Mouse (Mus musculus): ENCODE results near the gene Gstt2.

- TF ChIP-seq POLR2A (IDR thresholded peaks at IDR 0.05; ENCODE audit: borderline replicate concordance, insufficient read depth, low read length) (no peak), CTCF (IDR thresholded peaks at IDR 0.05; ENCODE audit: borderline replicate concordance, insufficient read depth, low read depth, low read length) (no peak)
Observed at GRCm38 (mm10) chr10:75785442-75785841, 51.8 kb downstream of the Gstt2 start.
